Comparison of ENCODE assay signal across 8 mouse cellular contexts in the genomic region with DNA sequence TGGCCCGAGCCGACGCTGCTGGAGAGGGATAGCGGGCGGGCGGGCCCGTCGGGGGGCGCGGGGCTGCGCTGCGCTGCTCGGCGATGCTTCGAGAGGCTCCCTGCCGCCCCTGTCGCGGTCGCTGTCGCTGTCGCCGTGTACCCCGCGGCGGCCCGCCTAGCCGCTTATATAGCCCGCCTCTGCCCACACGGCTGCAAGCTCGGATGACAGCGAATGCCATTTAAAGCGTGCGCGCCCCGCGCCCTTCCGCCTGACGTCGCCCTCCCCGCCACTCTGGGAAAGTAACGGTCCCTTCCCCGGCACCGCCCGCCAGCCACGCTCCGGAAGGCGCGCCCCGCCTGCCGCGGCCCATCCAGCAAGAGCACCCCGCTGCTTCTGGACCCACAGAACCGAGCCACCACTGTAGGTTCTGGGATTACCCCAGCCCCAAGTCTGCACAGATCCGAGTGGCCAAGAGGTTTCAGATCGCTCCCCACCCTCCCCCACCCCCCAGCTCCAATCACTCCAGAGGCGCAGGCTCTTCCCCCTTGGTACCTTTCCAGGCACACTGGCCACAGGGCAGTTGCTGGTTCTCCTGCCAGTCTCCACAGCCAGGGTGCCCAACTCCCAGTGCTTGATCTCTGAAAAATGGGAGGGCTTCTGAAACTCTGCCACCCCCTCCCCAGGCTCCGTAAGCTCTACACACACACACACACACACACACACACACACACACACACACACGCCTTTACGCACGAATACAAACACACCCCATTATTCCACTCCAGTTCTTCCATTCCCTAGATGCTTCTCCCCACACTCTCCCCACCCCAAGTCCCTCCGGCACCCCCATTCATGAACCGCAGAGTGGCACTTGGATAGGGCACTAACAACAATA. TPM values are rescaled to one million over a fixed set of nuclear protein-coding genes. Genes with fewer than 3 reads are reported as not detected.
DNase-seq lines count a peak whose midpoint lies in the region; ATAC-seq and TF ChIP-seq lines count a peak whose summit lies in the region.

A gene (minus strand): TSS at position 294 of the 877 bp plus-strand sequence.

- H3K9ac ChIP-seq in liver, postnatal 0 days (replicated peaks) = peak within 1 kb of the TSS; percentile 62

- WGBS in liver, postnatal 0 days (ENCODE audit: insufficient replicate concordance) = 9% methylated on average over 61 of the region's 62 CpGs

- DNase-seq in cerebellum, adult 18-20 months = peak; percentile 71 to 76
- peak; percentile 24 for DNase-seq in forelimb bud, embryonic 11.5 days (ENCODE audit: low read depth, low spot score)
- peak; percentile 56 for DNase-seq in heart, postnatal 25 days (ENCODE audit: low spot score)
- DNase-seq in layer of hippocampus, adult 18-20 months (ENCODE audit: low spot score in 2 of 2) = peak; percentile 84 to 91
- peak; percentile 54 for DNase-seq in liver, postnatal 0 days
- DNase-seq in ovary, postnatal 10 days (ENCODE audit: low spot score) = peak; percentile 31
- peak; percentile 27 for DNase-seq in urinary bladder, postnatal 25 days (ENCODE audit: low spot score)

- peak; percentile 43; the same call in 1 of the 2 replicates for ATAC-seq in liver, postnatal 0 days

- no peak for TF ChIP-seq EP300 in liver, postnatal 0 days (IDR thresholded peaks at IDR 0.05; ENCODE audit: low read depth)

- no peak for TF ChIP-seq CTCF in E14TG2a.4 (conservative IDR thresholded peaks at IDR 0.05; ENCODE audit: low read length)
- TF ChIP-seq CTCF in liver, postnatal 0 days (IDR thresholded peaks at IDR 0.05; ENCODE audit: low read depth) = no peak

- H3K27me3 ChIP-seq in E14TG2a.4 (ENCODE audit: insufficient read depth, low read length) = peaks cover 82% of the 10 kb centered on the region
- peaks cover 51% of the 10 kb centered on the region for H3K27me3 ChIP-seq in liver, postnatal 0 days (ENCODE audit: insufficient read depth, low read length)

- peaks cover 32% of the 10 kb centered on the region for H3K4me1 ChIP-seq in E14TG2a.4 (replicated peaks; ENCODE audit: low read depth, low read length)
- H3K4me1 ChIP-seq in liver, postnatal 0 days (ENCODE audit: insufficient read depth) = peaks cover 2% of the 10 kb centered on the region; the same call in 1 of the 2 replicates

- intact Hi-C loops in heart, postnatal 25 days (cut with DNase I) = loop anchor here (5.0 kb wide), 1 partner anchor 85 kb away; no protein-coding TSS in a partner anchor

- H3K4me2 ChIP-seq in liver, postnatal 0 days (ENCODE audit: low read depth, low read length) = peak within 1 kb of the TSS; percentile 65

- peak within 1 kb of the TSS; percentile 77 for H3K4me3 ChIP-seq in E14TG2a.4 (replicated peaks; ENCODE audit: low read length)
- H3K4me3 ChIP-seq in liver, postnatal 0 days (ENCODE audit: low read depth, low read length) = peak within 1 kb of the TSS; percentile 52

- H3K36me3 ChIP-seq in E14TG2a.4 (ENCODE audit: insufficient read depth, low read length) = no peaks in the 10 kb centered on the region
- no peaks in the 10 kb centered on the region for H3K36me3 ChIP-seq in liver, postnatal 0 days (replicated peaks; ENCODE audit: insufficient read depth, low read length)

- peak within 1 kb of the TSS; percentile 51 for H3K27ac ChIP-seq in liver, postnatal 0 days (ENCODE audit: low read depth)

- H3K9me3 ChIP-seq in E14TG2a.4 (ENCODE audit: low read length) = peaks cover 8% of the 10 kb centered on the region; the same call in 1 of the 2 replicates
- no peaks in the 10 kb centered on the region for H3K9me3 ChIP-seq in liver, postnatal 0 days (ENCODE audit: low read length)

RNA-seq across cellular contexts. Expression of the gene that starts here (rescaled TPM):
- total RNA-seq in heart, postnatal 25 days (2021) = 10 to 100 TPM in 1 of 2 experiments, 1 to 10 TPM in 1; 9.5 to 11.2 TPM
- 10 to 100 TPM; 54.8 to 57.3 TPM for total RNA-seq in layer of hippocampus, adult 18-20 months (2021)
- polyA plus RNA-seq in liver, postnatal 0 days (2015; fragmentation: Nextera tagmentation; extraction: Ambion mirVana) = 5.2 and 6.1 TPM in 2 replicates

Comparison
In these comparisons a context has a peak if more than half of its experiments do, and no peak if none do; other contexts are left out.
1. Peak in every context shown above with its lines: DNase-seq, ATAC-seq, H3K4me3 ChIP-seq and H3K27ac ChIP-seq.
2. RNA of the gene that starts here (total RNA-seq): 54.8 to 57.3 TPM in layer of hippocampus, adult 18-20 months; 9.5 to 11.2 TPM in heart, postnatal 25 days; every median in the first group is over 4 times any median in the second.
3. DNase-seq: peak in every context shown above with its lines; median percentile 88 in layer of hippocampus, adult 18-20 months; 74 in cerebellum, adult 18-20 months; 56 in heart, postnatal 25 days; 54 in liver, postnatal 0 days; 31 in ovary, postnatal 10 days; 27 in urinary bladder, postnatal 25 days; 24 in forelimb bud, embryonic 11.5 days.